ENCODE assay signal across 25 mouse cellular contexts in genomic region chr12:30654347-30655075, GRCm38 (mm10).
DNase-seq lines count a peak whose midpoint lies in the region; ATAC-seq and TF ChIP-seq lines count a peak whose summit lies in the region.
"Had no signal": no experiment of that assay in that cellular context is flagged by ENCODE, and none has a peak within 500 bp of the region (broad histone marks: within the 10 kb centered on the region; RNA-seq: fewer than 3 reads in every experiment).

No protein-coding gene starts in this region.

- peak; percentile 89 for ATAC-seq in liver, embryonic 11.5 days (replicated peaks; ENCODE audit: low FRiP score)
- ATAC-seq in liver, embryonic 16.5 days (ENCODE audit: low read depth): peak; percentile 51
- peak; percentile 99 for ATAC-seq in lung, postnatal 0 days
- no peak for ATAC-seq in forebrain, embryonic 16.5 days
- no peak for ATAC-seq in forebrain, embryonic 12.5 days (ENCODE audit: low FRiP score)
- ATAC-seq: forebrain, embryonic 14.5 days; intestine, postnatal 0 days; midbrain, embryonic 16.5 days had no signal

- no peak overlapping the region for H3K9ac ChIP-seq in liver, embryonic 11.5 days (ENCODE audit: low read depth, low read length)
- H3K9ac ChIP-seq in liver, embryonic 16.5 days (ENCODE audit: low read depth, low read length): no peak overlapping the region
- no peak overlapping the region for H3K9ac ChIP-seq in lung, postnatal 0 days (replicated peaks; ENCODE audit: low read depth)
- H3K9ac ChIP-seq in forebrain, embryonic 16.5 days (replicated peaks; ENCODE audit: low read depth, low read length): no peak overlapping the region
- no peak overlapping the region for H3K9ac ChIP-seq in forebrain, embryonic 12.5 days
- H3K9ac ChIP-seq: heart, embryonic 13.5 days; hindbrain, embryonic 14.5 days; limb, embryonic 13.5 days had no signal

- H3K4me3 ChIP-seq in liver, embryonic 11.5 days (ENCODE audit: low read depth, low read length): no peak overlapping the region
- no peak overlapping the region for H3K4me3 ChIP-seq in liver, embryonic 16.5 days (ENCODE audit: low read depth, low read length)
- no peak overlapping the region for H3K4me3 ChIP-seq in lung, postnatal 0 days (ENCODE audit: low read depth, low read length)
- H3K4me3 ChIP-seq in forebrain, embryonic 16.5 days (replicated peaks; ENCODE audit: low read length): no peak overlapping the region
- H3K4me3 ChIP-seq in forebrain, embryonic 12.5 days (replicated peaks): no peak overlapping the region
- H3K4me3 ChIP-seq: heart, adult 2 months; heart, embryonic 13.5 days; layer of hippocampus, adult 2 months; limb, embryonic 13.5 days; midbrain, embryonic 10.5 days had no signal

- WGBS in liver, embryonic 11.5 days: 47% methylated on average over 5 of the region's 5 CpGs
- WGBS in liver, embryonic 16.5 days (ENCODE audit: insufficient replicate concordance): 18% methylated on average over 5 of the region's 5 CpGs
- 35% methylated on average over 5 of the region's 5 CpGs for WGBS in lung, postnatal 0 days
- 68% methylated on average over 5 of the region's 5 CpGs for WGBS in forebrain, embryonic 16.5 days
- WGBS in forebrain, embryonic 12.5 days: 66% methylated on average over 5 of the region's 5 CpGs

- no peaks in the 10 kb centered on the region for H3K9me3 ChIP-seq in liver, embryonic 11.5 days (ENCODE audit: control insufficient read depth, low read length)
- no peaks in the 10 kb centered on the region for H3K9me3 ChIP-seq in liver, embryonic 16.5 days (replicated peaks; ENCODE audit: control insufficient read depth, low read length)
- H3K9me3 ChIP-seq in lung, postnatal 0 days (ENCODE audit: low read length): no peaks in the 10 kb centered on the region
- H3K9me3 ChIP-seq in forebrain, embryonic 16.5 days (ENCODE audit: control insufficient read depth, low read length): no peaks in the 10 kb centered on the region
- no peaks in the 10 kb centered on the region for H3K9me3 ChIP-seq in forebrain, embryonic 12.5 days
- H3K9me3 ChIP-seq: heart, embryonic 13.5 days; limb, embryonic 13.5 days; midbrain, embryonic 10.5 days had no signal

- peak; percentile 94 for TF ChIP-seq EP300 in lung, postnatal 0 days (IDR thresholded peaks at IDR 0.05)

- TF ChIP-seq CTCF in lung, postnatal 0 days (IDR thresholded peaks at IDR 0.05): no peak

- H3K4me1 ChIP-seq in liver, embryonic 11.5 days (replicated peaks; ENCODE audit: control insufficient read depth, insufficient read depth, low read length): no peaks in the 10 kb centered on the region
- no peaks in the 10 kb centered on the region for H3K4me1 ChIP-seq in liver, embryonic 16.5 days (ENCODE audit: control insufficient read depth, low read depth, low read length)
- no peaks in the 10 kb centered on the region for H3K4me1 ChIP-seq in lung, postnatal 0 days (ENCODE audit: insufficient read depth, low read depth, low read length)
- H3K4me1 ChIP-seq in forebrain, embryonic 16.5 days (replicated peaks; ENCODE audit: control insufficient read depth, insufficient read depth, low read length): no peaks in the 10 kb centered on the region
- H3K4me1 ChIP-seq in forebrain, embryonic 12.5 days: no peaks in the 10 kb centered on the region
- H3K4me1 ChIP-seq: heart, embryonic 13.5 days; limb, embryonic 13.5 days; midbrain, embryonic 10.5 days had no signal

- no peaks in the 10 kb centered on the region for H3K27me3 ChIP-seq in liver, embryonic 11.5 days (replicated peaks; ENCODE audit: control insufficient read depth, insufficient read depth, low read length)
- no peaks in the 10 kb centered on the region for H3K27me3 ChIP-seq in liver, embryonic 16.5 days (ENCODE audit: control insufficient read depth, insufficient read depth, low read depth, low read length)
- H3K27me3 ChIP-seq in lung, postnatal 0 days (replicated peaks; ENCODE audit: insufficient read depth, low read length): no peaks in the 10 kb centered on the region
- no peaks in the 10 kb centered on the region for H3K27me3 ChIP-seq in forebrain, embryonic 16.5 days (replicated peaks; ENCODE audit: control insufficient read depth, insufficient read depth, low read length)
- no peaks in the 10 kb centered on the region for H3K27me3 ChIP-seq in forebrain, embryonic 12.5 days
- H3K27me3 ChIP-seq: heart, embryonic 13.5 days; limb, embryonic 13.5 days had no signal

- H3K4me2 ChIP-seq in liver, embryonic 11.5 days: no peak overlapping the region
- H3K4me2 ChIP-seq in liver, embryonic 16.5 days (ENCODE audit: low read depth, low read length): no peak overlapping the region
- no peak overlapping the region for H3K4me2 ChIP-seq in lung, postnatal 0 days (replicated peaks; ENCODE audit: low read depth, low read length)
- no peak overlapping the region for H3K4me2 ChIP-seq in forebrain, embryonic 16.5 days (ENCODE audit: low read length)
- H3K4me2 ChIP-seq in forebrain, embryonic 12.5 days: no peak overlapping the region
- H3K4me2 ChIP-seq: heart, embryonic 13.5 days; hindbrain, embryonic 14.5 days; limb, embryonic 13.5 days had no signal

- H3K36me3 ChIP-seq in liver, embryonic 11.5 days (ENCODE audit: control insufficient read depth, insufficient read depth, low read length): no peaks in the 10 kb centered on the region
- no peaks in the 10 kb centered on the region for H3K36me3 ChIP-seq in liver, embryonic 16.5 days (ENCODE audit: control insufficient read depth, insufficient read depth)
- H3K36me3 ChIP-seq in lung, postnatal 0 days (ENCODE audit: insufficient read depth, low read length): no peaks in the 10 kb centered on the region
- H3K36me3 ChIP-seq in forebrain, embryonic 16.5 days (ENCODE audit: control insufficient read depth, insufficient read depth): no peaks in the 10 kb centered on the region
- H3K36me3 ChIP-seq in forebrain, embryonic 12.5 days (replicated peaks): no peaks in the 10 kb centered on the region
- H3K36me3 ChIP-seq: heart, embryonic 13.5 days; limb, embryonic 13.5 days; midbrain, embryonic 10.5 days had no signal

- DNase-seq in A20 (ENCODE audit: low read depth, low spot score): peak; percentile 20
- no peak for DNase-seq in liver, embryonic 11.5 days (ENCODE audit: low spot score)
- DNase-seq in lung, postnatal 0 days (ENCODE audit: low spot score): peak; percentile 86
- DNase-seq in yolk sac, embryonic 10.5 days (ENCODE audit: low spot score): no peak
- DNase-seq in kidney, postnatal 14 days: no peak
- DNase-seq: adrenal gland, adult 8-10 months; cerebellum, adult 8-10 months; cerebellum, postnatal 36 days; heart, adult 2 months; heart, postnatal 10 days; kidney, postnatal 36 days; right cerebral cortex, adult 18-20 months; spleen, adult 18-20 months; thymus, postnatal 14 days had no signal

- peak overlapping the region; percentile 55; the same call in 1 of the 2 replicates for H3K27ac ChIP-seq in liver, embryonic 11.5 days (ENCODE audit: low read depth, low read length)
- peak overlapping the region; percentile 37; the same call in 1 of the 2 replicates for H3K27ac ChIP-seq in liver, embryonic 16.5 days (ENCODE audit: low read length)
- peak overlapping the region; percentile 66; the same call in 1 of the 2 replicates for H3K27ac ChIP-seq in lung, postnatal 0 days (ENCODE audit: low read length)
- no peak overlapping the region for H3K27ac ChIP-seq in forebrain, embryonic 16.5 days (ENCODE audit: low read length)
- no peak overlapping the region for H3K27ac ChIP-seq in forebrain, embryonic 12.5 days
- H3K27ac ChIP-seq: heart, adult 2 months; heart, embryonic 13.5 days; hindbrain, embryonic 14.5 days; layer of hippocampus, adult 2 months; limb, embryonic 13.5 days; midbrain, embryonic 10.5 days had no signal

Comparison
In these comparisons a context has a peak if more than half of its experiments do, and no peak if none do; other contexts are left out.
1. DNase-seq: peak in A20 (single experiment) and lung, postnatal 0 days (single experiment); none in liver, embryonic 11.5 days (single experiment), yolk sac, embryonic 10.5 days (single experiment) and kidney, postnatal 14 days (single experiment).
2. ATAC-seq: peak in liver, embryonic 11.5 days (single experiment), liver, embryonic 16.5 days (single experiment) and lung, postnatal 0 days (single experiment); none in forebrain, embryonic 16.5 days (single experiment) and forebrain, embryonic 12.5 days (single experiment).
3. H3K27ac ChIP-seq: peak in liver, embryonic 11.5 days (single experiment), liver, embryonic 16.5 days (single experiment) and lung, postnatal 0 days (single experiment); none in forebrain, embryonic 16.5 days (single experiment) and forebrain, embryonic 12.5 days (single experiment).